Mouse (Mus musculus) intestine, embryonic 15.5 days (tissue): ENCODE measurements around the gene Il1f5. TPM values are rescaled to one million over a fixed set of nuclear protein-coding genes. Genes with fewer than 3 reads are reported as not detected.

Experiments used
- ATAC-seq: fragments of 200-750 bp; cut with Nextera tagmentation; 2 replicates; pipeline ENCODE4 v1.8.0; 2017; ENCODE audit warnings: moderate TSS enrichment, moderate library complexity
- H3K27ac ChIP-seq: fragments of 300-500 bp; sonication (generic); 2 replicates; pipeline ENCODE4 v1.5.1; 2015; ENCODE audit warnings: mild to moderate bottlenecking, inconsistent platforms
- H3K27me3 ChIP-seq: fragments of 300-500 bp; sonication (generic); replicated peaks from 2 replicates; pipeline ENCODE4 v1.6.1; 2015; ENCODE audit warnings: inconsistent platforms
- H3K36me3 ChIP-seq: fragments of 300-500 bp; sonication (generic); 2 replicates; pipeline ENCODE4 v1.6.1; 2015; ENCODE audit warnings: inconsistent platforms
- H3K4me1 ChIP-seq: fragments of 300-500 bp; sonication (generic); replicated peaks from 2 replicates; pipeline ENCODE4 v1.6.1; 2015; ENCODE audit warnings: inconsistent platforms
- H3K4me2 ChIP-seq: fragments of 300-500 bp; sonication (generic); replicated peaks from 2 replicates; pipeline ENCODE4 v1.6.1; 2015; ENCODE audit warnings: mild to moderate bottlenecking, inconsistent platforms
- H3K4me3 ChIP-seq: fragments of 300-500 bp; sonication (generic); replicated peaks from 2 replicates; pipeline ENCODE4 v1.5.1; 2015; ENCODE audit warnings: inconsistent platforms
- H3K9ac ChIP-seq: fragments of 300-500 bp; sonication (generic); 2 replicates; pipeline ENCODE4 v1.6.1; 2015; ENCODE audit warnings: inconsistent platforms
- H3K9me3 ChIP-seq: fragments of 300-500 bp; sonication (generic); 2 replicates; pipeline ENCODE4 v1.6.1; 2016; ENCODE audit warnings: inconsistent platforms
- WGBS: fragments of 180-500 bp; shearing (Covaris S2); methylation state at CpG from one replicate; pipeline ENCODE4 v1.1.7; 2015; 5-methylcytosine and 5-hydroxymethylcytosine counted together
- polyA plus RNA-seq: library from polyadenylated mRNA; unstranded; fragments of >200 nt; fragmentation: Nextera tagmentation; extraction: Ambion mirVana; gene quantifications from 2 replicates; pipeline ENCODE4 v1.2.1, GENCODE M21; 2015

Il1f5 gene
- polyA plus RNA-seq = not detected in 2 replicates

GRCm38 (mm10) chr2:24276654-24277053 lies at the start of gene Il1f5:
Gene Il1f5 (plus strand): TSS chr2:24276954.
- no peak for ATAC-seq
- no peak within 1 kb of the TSS for H3K9ac ChIP-seq
- H3K4me1 ChIP-seq = no peaks in the 10 kb centered on the region
- no peak within 1 kb of the TSS for H3K4me3 ChIP-seq
- no peaks in the 10 kb centered on the region for H3K9me3 ChIP-seq
- H3K27ac ChIP-seq = no peak within 1 kb of the TSS
- H3K4me2 ChIP-seq = no peak within 1 kb of the TSS
- no peaks in the 10 kb centered on the region for H3K27me3 ChIP-seq
- no peaks in the 10 kb centered on the region for H3K36me3 ChIP-seq

- 79% methylated on average over 2 of the region's 2 CpGs for whole genome bisulfite sequencing
- no peak overlapping the region for H3K4me3 ChIP-seq
- no peaks in the 10 kb centered on the region for H3K9me3 ChIP-seq
- no peak overlapping the region for H3K9ac ChIP-seq
- H3K27ac ChIP-seq = no peak overlapping the region
- H3K27me3 ChIP-seq = no peaks in the 10 kb centered on the region
- no peak for ATAC-seq
- no peaks in the 10 kb centered on the region for H3K36me3 ChIP-seq
- no peak overlapping the region for H3K4me2 ChIP-seq
- H3K4me1 ChIP-seq = no peaks in the 10 kb centered on the region
Measured at GRCm38 (mm10) chr2:24227191-24227590, 49.6 kb upstream of the Il1f5 start.

- no peaks in the 10 kb centered on the region for H3K4me1 ChIP-seq
Measured at GRCm38 (mm10) chr2:24267503-24267902, 9.3 kb upstream of the Il1f5 start.

GRCm38 (mm10) chr2:24273619-24274018 lies 3.1 kb upstream of the Il1f5 start:
- Histone ChIP-seq H3K27me3 (no peaks in the 10 kb centered on the region), H3K27ac (no peak overlapping the region), H3K36me3 (no peaks in the 10 kb centered on the region), H3K4me2 (no peak overlapping the region), H3K4me3 (no peak overlapping the region), H3K9ac (no peak overlapping the region), H3K9me3 (no peaks in the 10 kb centered on the region), H3K4me1 (no peaks in the 10 kb centered on the region)
- WGBS = 85% methylated on average over 2 of the region's 2 CpGs
- ATAC-seq = no peak

More at GRCm38 (mm10) chr2:24267503-24267902, 9.3 kb upstream of the Il1f5 start:
- Histone ChIP-seq H3K36me3 (no peaks in the 10 kb centered on the region), H3K9me3 (no peaks in the 10 kb centered on the region), H3K4me2 (no peak overlapping the region), H3K27me3 (no peaks in the 10 kb centered on the region), H3K9ac (no peak overlapping the region), H3K27ac (no peak overlapping the region), H3K4me3 (no peak overlapping the region)
- WGBS = 88% methylated on average over 1 of the region's 1 CpGs
- 0 out of 2 replicates have a peak, but pooled peaks have one; percentile 43 for ATAC-seq

GRCm38 (mm10) chr2:24275146-24275545 lies 1.6 kb upstream of the Il1f5 start:
- no peak overlapping the region for H3K4me3 ChIP-seq
- H3K36me3 ChIP-seq = no peaks in the 10 kb centered on the region
- H3K4me1 ChIP-seq = no peaks in the 10 kb centered on the region
- no peak overlapping the region for H3K9ac ChIP-seq
- ATAC-seq = no peak
- no peaks in the 10 kb centered on the region for H3K9me3 ChIP-seq
- no peak overlapping the region for H3K27ac ChIP-seq
- no peaks in the 10 kb centered on the region for H3K27me3 ChIP-seq
- H3K4me2 ChIP-seq = no peak overlapping the region
- WGBS = 55% methylated on average over 1 of the region's 1 CpGs

GRCm38 (mm10) chr2:24290896-24291295 lies 14.1 kb downstream of the Il1f5 start, which contains the start of gene Il1f10:
Gene Il1f10 (plus strand): TSS chr2:24291196.
- no peak within 1 kb of the TSS for H3K4me2 ChIP-seq
- H3K9me3 ChIP-seq = no peaks in the 10 kb centered on the region
- no peak within 1 kb of the TSS for H3K27ac ChIP-seq
- H3K9ac ChIP-seq = no peak within 1 kb of the TSS
- H3K4me1 ChIP-seq = no peaks in the 10 kb centered on the region
- H3K27me3 ChIP-seq = no peaks in the 10 kb centered on the region
- H3K4me3 ChIP-seq = no peak within 1 kb of the TSS
- WGBS = 79% methylated on average over 5 of the region's 5 CpGs
- no peaks in the 10 kb centered on the region for H3K36me3 ChIP-seq
- no peak for ATAC-seq

- no peak overlapping the region for H3K27ac ChIP-seq
- no peak for ATAC-seq
- no peak overlapping the region for H3K4me3 ChIP-seq
- 34% methylated on average over 1 of the region's 1 CpGs for WGBS
- H3K4me2 ChIP-seq = no peak overlapping the region
- H3K9ac ChIP-seq = no peak overlapping the region
- no peaks in the 10 kb centered on the region for H3K9me3 ChIP-seq
- H3K4me1 ChIP-seq = no peaks in the 10 kb centered on the region
- no peaks in the 10 kb centered on the region for H3K27me3 ChIP-seq
- H3K36me3 ChIP-seq = no peaks in the 10 kb centered on the region
Measured at GRCm38 (mm10) chr2:24294616-24295015, 17.9 kb downstream of the Il1f5 start.

- Histone ChIP-seq H3K27me3 (no peaks in the 10 kb centered on the region), H3K36me3 (no peaks in the 10 kb centered on the region), H3K27ac (no peak overlapping the region), H3K9ac (no peak overlapping the region), H3K4me3 (no peak overlapping the region), H3K9me3 (no peaks in the 10 kb centered on the region), H3K4me1 (no peaks in the 10 kb centered on the region), H3K4me2 (no peak overlapping the region)
- WGBS = 5% methylated on average over 3 of the region's 3 CpGs
- no peak for ATAC-seq
Measured at GRCm38 (mm10) chr2:24296837-24297236, 20.1 kb downstream of the Il1f5 start.

- Histone ChIP-seq H3K9me3 (no peaks in the 10 kb centered on the region), H3K27me3 (no peaks in the 10 kb centered on the region), H3K4me3 (no peak overlapping the region), H3K4me2 (no peak overlapping the region), H3K36me3 (no peaks in the 10 kb centered on the region), H3K27ac (no peak overlapping the region), H3K9ac (no peak overlapping the region), H3K4me1 (no peaks in the 10 kb centered on the region)
- 59% methylated on average over 6 of the region's 6 CpGs for WGBS
- no peak for ATAC-seq
Measured at GRCm38 (mm10) chr2:24311302-24312001, 34.7 kb downstream of the Il1f5 start.

GRCm38 (mm10) chr2:24316919-24317318 lies 40.2 kb downstream of the Il1f5 start:
- Histone ChIP-seq H3K9me3 (no peaks in the 10 kb centered on the region), H3K27ac (no peak overlapping the region), H3K9ac (no peak overlapping the region), H3K4me2 (no peak overlapping the region), H3K4me1 (no peaks in the 10 kb centered on the region), H3K27me3 (no peaks in the 10 kb centered on the region), H3K4me3 (no peak overlapping the region), H3K36me3 (no peaks in the 10 kb centered on the region)
- WGBS = 66% methylated on average over 1 of the region's 1 CpGs
- ATAC-seq = no peak

- 0 out of 2 replicates have a peak, but pooled peaks have one; percentile 28 for ATAC-seq
- Histone ChIP-seq H3K4me1 (no peaks in the 10 kb centered on the region), H3K36me3 (no peaks in the 10 kb centered on the region)
Measured at GRCm38 (mm10) chr2:24317919-24318598, 41.3 kb downstream of the Il1f5 start.

More at GRCm38 (mm10) chr2:24317919-24318598, 41.3 kb downstream of the Il1f5 start:
- Histone ChIP-seq H3K27me3 (no peaks in the 10 kb centered on the region), H3K4me2 (no peak overlapping the region), H3K9me3 (no peaks in the 10 kb centered on the region), H3K9ac (no peak overlapping the region), H3K4me3 (no peak overlapping the region), H3K27ac (no peak overlapping the region)
- 82% methylated on average over 4 of the region's 4 CpGs for WGBS
